Mouse (Mus musculus) erythroblast, embryonic 14.5 days (primary cell): ENCODE measurements around the gene Gm6121. TPM values are rescaled to one million over a fixed set of nuclear protein-coding genes. Genes with fewer than 3 reads are reported as not detected.
"Not testable (repeated sequence)": the region's sequence is repeated elsewhere in the genome, so short reads cannot be mapped to it uniquely, and the experiment has no call there.

Experiments used
- H3K27me3 ChIP-seq: 2 replicates; pipeline ENCODE4 v1.6.1; 2012; ENCODE audit warnings: inconsistent platforms; ENCODE audit not compliant: control insufficient read depth
- H3K36me3 ChIP-seq: 2 replicates; pipeline ENCODE4 v1.6.1; 2012; ENCODE audit warnings: mild to moderate bottlenecking, inconsistent platforms; ENCODE audit not compliant: control insufficient read depth
- H3K4me1 ChIP-seq: 2 replicates; pipeline ENCODE4 v1.6.1; 2012; ENCODE audit warnings: inconsistent platforms; ENCODE audit not compliant: control insufficient read depth
- H3K4me3 ChIP-seq: replicated peaks from 2 replicates; pipeline ENCODE3; 2012; ENCODE audit warnings: moderate library complexity, mild to moderate bottlenecking, inconsistent platforms
- H3K9me3 ChIP-seq: 2 replicates; pipeline ENCODE4 v1.6.1; 2012; ENCODE audit warnings: low read length, inconsistent platforms, mixed read lengths; ENCODE audit not compliant: control insufficient read depth
- polyA plus RNA-seq: library from polyadenylated mRNA; stranded (reverse); fragments of >175 nt; gene quantifications from 2 replicates; pipeline ENCODE4 v1.2.3, GENCODE M21; 2012

Gm6121 gene
- polyA plus RNA-seq = not detected in 2 replicates

GRCm38 (mm10) chrX:26935597-26935996, at the start of gene Gm6121:
TSS of gene Gm6121 (minus strand) at chrX:26935697.
- not testable (repeated sequence) for H3K4me3 ChIP-seq, H3K27me3 ChIP-seq, H3K36me3 ChIP-seq, H3K4me1 ChIP-seq, H3K9me3 ChIP-seq

Other genes with a start within 250 kb of the Gm6121 start
- not detected in 2 replicates for gene Gm14525, start 233.1 kb downstream of the Gm6121 start, polyA plus RNA-seq